Mouse (Mus musculus) myocyte (in vitro differentiated cells): ENCODE data around the gene Fam184b. TPM values are rescaled to one million over a fixed set of nuclear protein-coding genes. Genes with fewer than 3 reads are reported as not detected.

Source experiments
- H3K27me3 ChIP-seq: one replicate; pipeline ENCODE4 v1.6.1; 2011; ENCODE audit not compliant: control insufficient read depth, insufficient read depth, insufficient read length
- H3K36me3 ChIP-seq: one replicate; pipeline ENCODE4 v1.6.1; 2011; ENCODE audit not compliant: control insufficient read depth, insufficient read depth
- H3K4me2 ChIP-seq: one replicate; pipeline ENCODE4 v1.6.1; 2011; ENCODE audit warnings: low read depth, control low read depth
- H3K4me3 ChIP-seq: one replicate; pipeline ENCODE4 v1.5.1; 2011; ENCODE audit warnings: mild to moderate bottlenecking, control low read depth, moderate library complexity
- H3K79me2 ChIP-seq: one replicate; pipeline ENCODE4 v1.6.1; 2011; ENCODE audit not compliant: control insufficient read depth, insufficient read depth
- H3ac ChIP-seq: one replicate; pipeline ENCODE4 v1.6.1; 2011; ENCODE audit not compliant: control insufficient read depth, insufficient read length
- CEBPB ChIP-seq: IDR thresholded peaks from 2 replicates; pipeline ENCODE4 v1.6.1; 2011; ENCODE audit warnings: mild to moderate bottlenecking, moderate library complexity; ENCODE audit not compliant: poor library complexity, insufficient read depth, severe bottlenecking
- E2F4 ChIP-seq: IDR thresholded peaks from one replicate; pipeline ENCODE4 v1.6.1; 2011; ENCODE audit warnings: mild to moderate bottlenecking, control low read depth, moderate library complexity; ENCODE audit not compliant: insufficient read depth
- MAX ChIP-seq: IDR thresholded peaks from one replicate; pipeline ENCODE4 v1.6.1; 2011; ENCODE audit warnings: low read depth, mild to moderate bottlenecking, control low read depth
- MYOD1 ChIP-seq, 3 experiments: IDR thresholded peaks; one replicate each; pipeline ENCODE4 v1.6.1; 2011; ENCODE audit warnings: control low read depth in 2 of 3, low read depth in 2 of 3, mild to moderate bottlenecking in 2 of 3, moderate library complexity in 1 of 3; ENCODE audit not compliant: insufficient read length in 2 of 3, control insufficient read depth in 1 of 3
- MYOG ChIP-seq, 3 experiments: IDR thresholded peaks; one replicate each; pipeline ENCODE4 v1.6.1; 2011; ENCODE audit warnings: control low read depth in 2 of 3, low read depth in 2 of 3, mild to moderate bottlenecking in 2 of 3; ENCODE audit not compliant: insufficient read length in 2 of 3, control insufficient read depth in 1 of 3, insufficient read depth in 1 of 3
- POLR2A ChIP-seq: IDR thresholded peaks from one replicate; pipeline ENCODE4 v1.6.1; 2011; ENCODE audit warnings: low read depth, mild to moderate bottlenecking, control low read depth, moderate library complexity; ENCODE audit not compliant: insufficient read length
- POLR2AphosphoS2 ChIP-seq: IDR thresholded peaks from one replicate; pipeline ENCODE4 v1.6.1; 2011; ENCODE audit warnings: low read depth, control low read depth; ENCODE audit not compliant: insufficient read length
- REST ChIP-seq: IDR thresholded peaks from one replicate; pipeline ENCODE4 v1.6.1; 2011; ENCODE audit warnings: mild to moderate bottlenecking, control low read depth, moderate library complexity; ENCODE audit not compliant: insufficient read depth, insufficient read length
- SRF ChIP-seq: IDR thresholded peaks from one replicate; pipeline ENCODE4 v1.6.1; 2011; ENCODE audit warnings: low read depth; ENCODE audit not compliant: control insufficient read depth, insufficient read length
- TCF12 ChIP-seq: IDR thresholded peaks from one replicate; pipeline ENCODE4 v1.6.1; 2011; ENCODE audit warnings: mild to moderate bottlenecking, control low read depth; ENCODE audit not compliant: poor library complexity, insufficient read depth, severe bottlenecking
- TCF3 ChIP-seq: IDR thresholded peaks from one replicate; pipeline ENCODE4 v1.6.1; 2011; ENCODE audit warnings: low read depth, control low read depth; ENCODE audit not compliant: insufficient read length
- USF1 ChIP-seq: IDR thresholded peaks from one replicate; pipeline ENCODE4 v1.6.1; 2011; ENCODE audit warnings: low read depth, mild to moderate bottlenecking, control low read depth, moderate library complexity
- polyA plus RNA-seq: library from polyadenylated mRNA; unstranded; fragments of >200 nt; fragmentation: generic; extraction: Trizol; gene quantifications from one replicate; pipeline ENCODE4 v1.2.1, GENCODE M21; 2012; ENCODE audit warnings: missing spikeins

Fam184b gene
- polyA plus RNA-seq, 1 experiment, result 0.01 TPM

- no peak overlapping the region for H3ac ChIP-seq
- peaks cover 27% of the 10 kb centered on the region for H3K36me3 ChIP-seq
- TF ChIP-seq REST, result peak; percentile 73
- TF ChIP-seq CEBPB, result no peak
- no peaks in the 10 kb centered on the region for H3K27me3 ChIP-seq
- H3K4me2 ChIP-seq, result no peak overlapping the region
- H3K4me3 ChIP-seq, result no peak overlapping the region
- H3K79me2 ChIP-seq, result no peaks in the 10 kb centered on the region
These were observed 109.7 kb downstream of the Fam184b start for GRCm38 (mm10) chr5:45529696-45530095.

- H3K4me2 ChIP-seq, result no peak overlapping the region
- no peak for TF ChIP-seq REST
- no peak for TF ChIP-seq E2F4
- TF ChIP-seq MYOD1 (IDR thresholded peaks at IDR 0.05; ENCODE audit: control insufficient read depth in 1 of 3, insufficient read length in 2 of 3, low read depth in 2 of 3), result no peak
- TF ChIP-seq MYOG (IDR thresholded peaks at IDR 0.05; ENCODE audit: control insufficient read depth in 1 of 3, insufficient read depth in 1 of 3, insufficient read length in 2 of 3, low read depth in 2 of 3), result no peak
- H3K27me3 ChIP-seq, result no peaks in the 10 kb centered on the region
These were observed 113.1 kb downstream of the Fam184b start for GRCm38 (mm10) chr5:45526338-45526737.

DNA sequence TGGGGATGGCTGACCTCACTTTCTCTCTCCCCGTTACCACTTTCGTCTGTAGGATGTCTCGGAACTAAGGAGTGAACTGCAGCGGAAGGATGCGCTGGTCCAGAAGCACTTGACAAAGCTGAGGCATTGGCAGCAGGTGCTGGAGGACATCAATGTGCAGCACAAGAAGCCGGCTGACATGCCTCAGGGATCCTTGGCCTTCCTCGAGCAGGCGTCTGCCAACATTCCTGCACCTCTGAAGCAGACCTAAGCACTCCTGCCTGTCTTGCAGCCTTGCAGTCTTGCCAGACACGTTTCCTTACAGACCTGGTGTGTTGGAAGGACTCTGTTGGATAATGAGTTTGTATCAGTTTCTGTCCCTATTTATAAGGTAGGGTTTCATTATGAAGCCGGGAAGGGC lies 114.3 kb downstream of the Fam184b start:
- Histone ChIP-seq H3ac (no peak overlapping the region), H3K4me2 (no peak overlapping the region), H3K27me3 (no peaks in the 10 kb centered on the region), H3K36me3 (peaks cover 27% of the 10 kb centered on the region), H3K4me3 (no peak overlapping the region), H3K79me2 (peaks cover 29% of the 10 kb centered on the region)
- TF ChIP-seq REST (no peak), POLR2AphosphoS2 (no peak), USF1 (no peak), MAX (no peak), TCF12 (no peak), MYOD1 (IDR thresholded peaks at IDR 0.05; ENCODE audit: control insufficient read depth in 1 of 3, insufficient read length in 2 of 3, low read depth in 2 of 3) (no peak), MYOG (IDR thresholded peaks at IDR 0.05; ENCODE audit: control insufficient read depth in 1 of 3, insufficient read depth in 1 of 3, insufficient read length in 2 of 3, low read depth in 2 of 3) (no peak), POLR2A (no peak), SRF (no peak), CEBPB (no peak), E2F4 (no peak), TCF3 (no peak)

More at GRCm38 (mm10) chr5:45526338-45526737, 113.1 kb downstream of the Fam184b start:
- peaks cover 27% of the 10 kb centered on the region for H3K36me3 ChIP-seq
- H3K79me2 ChIP-seq, result peaks cover 17% of the 10 kb centered on the region
- no peak overlapping the region for H3K4me3 ChIP-seq
- H3ac ChIP-seq, result no peak overlapping the region

DNA sequence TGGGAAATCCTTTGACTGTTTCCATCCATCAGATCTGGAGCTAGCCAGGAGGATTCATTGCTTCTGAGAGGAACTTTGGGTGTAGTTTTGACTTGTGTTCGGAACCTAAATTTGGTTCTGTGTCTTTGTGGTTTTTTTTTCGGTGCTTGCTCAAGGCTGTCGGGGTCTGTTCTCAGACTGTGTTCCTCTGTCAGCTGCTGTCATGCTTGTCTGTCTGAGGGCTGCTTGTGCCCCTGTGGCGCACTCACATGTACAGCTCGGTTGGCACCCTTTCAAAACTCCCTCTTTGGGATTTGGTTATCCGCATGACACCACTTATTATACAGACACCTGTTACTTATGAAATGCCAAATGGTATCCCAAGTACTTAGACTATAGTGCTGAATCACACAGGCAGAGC lies 117.8 kb downstream of the Fam184b start:
- Histone ChIP-seq H3K36me3 (peaks cover 8% of the 10 kb centered on the region), H3K4me2 (peak overlapping the region; percentile 86), H3K27me3 (no peaks in the 10 kb centered on the region), H3K4me3 (peak overlapping the region; percentile 90), H3K79me2 (peaks cover 29% of the 10 kb centered on the region), H3ac (no peak overlapping the region)
- TF ChIP-seq E2F4 (no peak), POLR2A (no peak), MYOG (IDR thresholded peaks at IDR 0.05; ENCODE audit: control insufficient read depth in 1 of 3, insufficient read depth in 1 of 3, insufficient read length in 2 of 3, low read depth in 2 of 3) (peak in 1 of 3 experiments; percentile 17), USF1 (no peak), MYOD1 (IDR thresholded peaks at IDR 0.05; ENCODE audit: control insufficient read depth in 1 of 3, insufficient read length in 2 of 3, low read depth in 2 of 3) (peak in 2 of 3 experiments; percentile 17 to 57)

GRCm38 (mm10) chr5:45520809-45521110 lies 118.7 kb downstream of the Fam184b start:
- Histone ChIP-seq H3ac (peak overlapping the region; percentile 14), H3K4me3 (peak overlapping the region; percentile 90), H3K79me2 (peaks cover 29% of the 10 kb centered on the region), H3K27me3 (no peaks in the 10 kb centered on the region), H3K36me3 (peaks cover 9% of the 10 kb centered on the region), H3K4me2 (peak overlapping the region; percentile 86)
- TF ChIP-seq E2F4, result no peak
- no peak for TF ChIP-seq POLR2AphosphoS2
- no peak for TF ChIP-seq MAX
- TF ChIP-seq SRF, result no peak
- TF ChIP-seq REST, result no peak
- TF ChIP-seq POLR2A, result no peak
- no peak for TF ChIP-seq TCF12
- TF ChIP-seq MYOD1 (IDR thresholded peaks at IDR 0.05; ENCODE audit: control insufficient read depth in 1 of 3, insufficient read length in 2 of 3, low read depth in 2 of 3), result no peak
- no peak for TF ChIP-seq CEBPB
- no peak for TF ChIP-seq USF1
- TF ChIP-seq MYOG (IDR thresholded peaks at IDR 0.05; ENCODE audit: control insufficient read depth in 1 of 3, insufficient read depth in 1 of 3, insufficient read length in 2 of 3, low read depth in 2 of 3), result no peak
- TF ChIP-seq TCF3, result no peak
